Mouse (Mus musculus) adrenal gland, adult 2 months (tissue): Measurements from ENCODE around the gene Nup50. TPM values are rescaled to one million over a fixed set of nuclear protein-coding genes. Genes with fewer than 3 reads are reported as not detected.

Experiments used
- DNase-seq: peaks from one replicate; pipeline ENCODE4 v3.0.0; 2021
- microRNA-seq, 2 experiments: library from miRNA; unstranded; fragments of <30 nt; microRNA quantifications; one replicate each; pipeline ENCODE4 v1.2.0; 2021
- polyA plus RNA-seq: library from polyadenylated mRNA; depleted of rRNA; stranded (reverse); fragments of >200 nt; gene quantifications from 2 replicates; pipeline ENCODE4 v1.2.3, GENCODE M21; 2012; rRNA removed
- total RNA-seq, 2 experiments: library from RNA; stranded (reverse); gene quantifications; 2 replicates each; pipeline ENCODE4 v1.2.3; 2021

Nup50 gene
- total and polyA plus RNA-seq, 3 experiments, result 6.6 to 44.1 (median 31.8) TPM

- no peak for DNase-seq
These were observed 65.9 kb downstream of the Nup50 start for GRCm38 (mm10) chr15:84989098-84989497.

- DNase-seq, result no peak
These were observed 66.6 kb downstream of the Nup50 start for GRCm38 (mm10) chr15:84989771-84990170.

Small RNA genes within 50 kb of the gene (microRNA-seq; reads per million reads assigned to microRNA genes)
- 80.4 to 136 reads per million in 2 experiments for gene Mir1249

Other genes starting within 250 kb of the Nup50 start
- gene Arhgap8, start 203.4 kb upstream of the Nup50 start, total RNA-seq, result under 1 TPM; 0.43 to 0.93 TPM
- gene Arhgap8, start 203.4 kb upstream of the Nup50 start, polyA plus RNA-seq, result 0.90 and 1.00 TPM in 2 replicates
- gene Phf21b, start 67.4 kb upstream of the Nup50 start, total RNA-seq, result 1 to 10 TPM; 1.7 to 1.8 TPM
- gene Phf21b, start 67.4 kb upstream of the Nup50 start, polyA plus RNA-seq, result 5.2 and 5.5 TPM in 2 replicates
- gene Gm29666, start 3.4 kb upstream of the Nup50 start, total RNA-seq, result under 1 TPM; 0.14 to 0.17 TPM
- 0.10 and 0.15 TPM in 2 replicates for gene Gm29666, start 3.4 kb upstream of the Nup50 start, polyA plus RNA-seq
- gene 5031439G07Rik, start 65.1 kb downstream of the Nup50 start, total RNA-seq, result 10 to 100 TPM; 24.1 to 41.5 TPM
- gene 5031439G07Rik, start 65.1 kb downstream of the Nup50 start, polyA plus RNA-seq, result 17.7 and 18.2 TPM in 2 replicates
- not detected for gene Upk3a, start 93.7 kb downstream of the Nup50 start, total RNA-seq
- not detected in 2 replicates for gene Upk3a, start 93.7 kb downstream of the Nup50 start, polyA plus RNA-seq
- 10 to 100 TPM in 1 of 2 experiments, 1 to 10 TPM in 1; 6.0 to 12.4 TPM for gene Fam118a, start 105.5 kb downstream of the Nup50 start, total RNA-seq
- gene Fam118a, start 105.5 kb downstream of the Nup50 start, polyA plus RNA-seq, result 2.4 and 3.0 TPM in 2 replicates
- gene Smc1b, start 208.6 kb downstream of the Nup50 start, total RNA-seq, result not detected
- gene Smc1b, start 208.6 kb downstream of the Nup50 start, polyA plus RNA-seq, result 0.02 TPM in 1 of 2 replicates, not detected in the other
- gene Ribc2, start 208.7 kb downstream of the Nup50 start, total RNA-seq, result not detected
- not detected in 2 replicates for gene Ribc2, start 208.7 kb downstream of the Nup50 start, polyA plus RNA-seq